Mouse (Mus musculus) C2C12 (cell line): ENCODE measurements around the gene Actr5. TPM values are rescaled to one million over a fixed set of nuclear protein-coding genes. Genes with fewer than 3 reads are reported as not detected.

ENCODE experiments used
- H3K27me3 ChIP-seq: one replicate; pipeline ENCODE4 v1.6.1; 2011; ENCODE audit not compliant: control insufficient read depth, insufficient read depth, insufficient read length
- H3K36me3 ChIP-seq: one replicate; pipeline ENCODE4 v1.6.1; 2011; ENCODE audit not compliant: control insufficient read depth, insufficient read depth
- H3K4me3 ChIP-seq: one replicate; pipeline ENCODE4 v1.5.1; 2011; ENCODE audit warnings: mild to moderate bottlenecking, control low read depth; ENCODE audit not compliant: poor library complexity, insufficient read depth, severe bottlenecking
- H3K79me2 ChIP-seq: one replicate; pipeline ENCODE4 v1.6.1; 2011; ENCODE audit not compliant: control insufficient read depth, insufficient read depth
- H3K79me3 ChIP-seq: one replicate; pipeline ENCODE4 v1.6.1; 2011; ENCODE audit warnings: low read depth, control low read depth
- H3ac ChIP-seq: one replicate; pipeline ENCODE3; 2011; ENCODE audit warnings: low read depth; ENCODE audit not compliant: control insufficient read depth, insufficient read length
- CEBPB ChIP-seq: IDR thresholded peaks from one replicate; pipeline ENCODE4 v1.6.1; 2011; ENCODE audit warnings: low read depth, mild to moderate bottlenecking, control low read depth, moderate library complexity
- CTCF ChIP-seq: IDR thresholded peaks from one replicate; pipeline ENCODE4 v1.5.1; 2011; ENCODE audit not compliant: control insufficient read depth, insufficient read depth, insufficient read length
- FOSL1 ChIP-seq: IDR thresholded peaks from one replicate; pipeline ENCODE4 v1.8.0; 2011; ENCODE audit warnings: mild to moderate bottlenecking, low read length; ENCODE audit not compliant: poor library complexity, insufficient read depth, severe bottlenecking
- MAX ChIP-seq: IDR thresholded peaks from one replicate; pipeline ENCODE4 v1.6.1; 2011; ENCODE audit warnings: mild to moderate bottlenecking, control low read depth
- MYOD1 ChIP-seq: IDR thresholded peaks from one replicate; pipeline ENCODE4 v1.6.1; 2011; ENCODE audit warnings: low read depth; ENCODE audit not compliant: control insufficient read depth, insufficient read length
- MYOG ChIP-seq: IDR thresholded peaks from one replicate; pipeline ENCODE4 v1.6.1; 2011; ENCODE audit not compliant: control insufficient read depth, insufficient read length; ENCODE audit errors: extremely low read depth
- USF1 ChIP-seq: IDR thresholded peaks from one replicate; pipeline ENCODE4 v1.6.1; 2011; ENCODE audit warnings: low read depth, mild to moderate bottlenecking, control low read depth, moderate library complexity
- polyA plus RNA-seq: library from polyadenylated mRNA; unstranded; fragments of >200 nt; fragmentation: generic; extraction: Trizol; gene quantifications from one replicate; pipeline ENCODE4 v1.2.1, GENCODE M21; 2012; ENCODE audit warnings: missing spikeins

The Actr5 gene
- polyA plus RNA-seq, 1 experiment, result 8.7 TPM

DNA sequence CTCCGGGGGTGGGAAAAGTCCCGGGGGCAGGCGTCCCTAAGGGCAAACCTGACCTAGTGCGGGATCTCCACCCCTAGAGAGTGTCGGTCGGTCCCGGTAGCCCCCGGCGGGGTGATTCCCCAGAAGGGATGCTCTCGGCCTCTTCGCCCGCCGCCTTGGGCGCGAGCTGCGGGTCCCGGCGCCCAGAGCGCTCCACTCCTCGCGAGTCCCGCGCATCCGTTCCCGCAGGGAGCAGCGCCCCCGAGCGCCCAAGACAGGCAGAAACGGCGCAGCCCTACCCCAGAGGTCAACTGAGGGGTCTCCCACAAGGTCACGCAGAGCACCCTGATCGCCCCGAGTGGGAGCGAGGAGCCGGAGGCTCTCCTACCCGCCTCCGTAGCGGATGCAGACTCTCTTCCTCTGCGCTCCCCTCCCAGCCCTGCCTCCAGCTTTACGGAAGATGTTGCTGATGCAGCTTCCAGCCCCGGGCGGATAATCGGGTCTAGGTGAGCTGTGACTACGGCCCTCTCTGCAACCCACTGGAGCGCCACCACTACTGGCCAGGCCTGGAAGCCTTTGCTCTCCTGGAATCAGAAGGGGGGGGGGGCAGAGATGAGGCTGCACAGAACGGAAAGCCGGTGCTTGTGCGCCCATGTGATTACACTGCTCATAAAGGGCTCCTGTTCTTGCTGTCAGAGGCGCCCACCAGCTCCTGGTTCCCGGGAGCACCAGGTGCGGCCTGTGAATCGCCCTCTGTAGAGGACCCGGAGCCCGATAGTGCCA lies 43.2 kb downstream of the Actr5 start:
- TF ChIP-seq CEBPB, result no peak
- TF ChIP-seq FOSL1, result no peak
- no peak for TF ChIP-seq MYOG
- no peak for TF ChIP-seq USF1
- no peak for TF ChIP-seq MYOD1
- TF ChIP-seq CTCF, result no peak
- TF ChIP-seq MAX, result no peak
- H3K4me3 ChIP-seq, result no peak overlapping the region

DNA sequence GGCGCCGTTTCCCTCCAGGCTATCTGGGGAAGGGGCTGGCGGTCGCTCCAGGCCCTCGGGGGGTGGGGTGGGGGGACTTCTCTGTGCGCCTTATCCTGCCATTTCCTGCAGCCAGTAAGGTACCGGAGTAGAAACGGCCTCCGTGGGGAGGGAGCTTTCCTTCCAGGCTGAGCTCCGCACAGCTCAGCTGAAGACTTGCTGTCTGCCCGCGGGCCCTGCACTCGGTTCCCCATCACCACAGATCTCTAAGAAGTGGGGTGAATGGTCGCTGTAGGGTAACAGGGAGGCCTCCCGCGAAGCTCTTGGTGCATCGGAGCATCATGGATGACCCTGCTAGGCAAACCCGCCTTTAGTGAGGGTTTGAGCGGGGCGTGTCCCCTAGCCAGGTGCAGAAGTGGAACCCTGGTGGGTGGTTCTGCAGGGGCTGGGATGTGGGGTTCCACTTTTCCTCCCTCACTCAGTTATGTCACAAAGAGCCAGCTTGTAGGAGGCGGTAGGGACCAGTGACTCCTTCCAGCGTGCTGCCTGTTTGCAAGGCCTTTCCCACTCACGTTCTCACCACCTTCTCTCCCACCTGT lies 43.8 kb downstream of the Actr5 start:
- H3K79me3 ChIP-seq, result no peaks in the 10 kb centered on the region
- TF ChIP-seq USF1 (no peak), MYOD1 (no peak), MYOG (no peak), CTCF (no peak), CEBPB (no peak), FOSL1 (no peak), MAX (no peak)
- no peaks in the 10 kb centered on the region for H3K36me3 ChIP-seq
- peaks cover 54% of the 10 kb centered on the region for H3K27me3 ChIP-seq
- H3K4me3 ChIP-seq, result no peak overlapping the region
- H3ac ChIP-seq, result no peak overlapping the region
- no peaks in the 10 kb centered on the region for H3K79me2 ChIP-seq

More for the DNA sequence above, 43.2 kb downstream of the Actr5 start:
- Histone ChIP-seq H3K79me3 (no peaks in the 10 kb centered on the region), H3K27me3 (peaks cover 53% of the 10 kb centered on the region), H3K36me3 (no peaks in the 10 kb centered on the region), H3K79me2 (no peaks in the 10 kb centered on the region), H3ac (no peak overlapping the region)

DNA sequence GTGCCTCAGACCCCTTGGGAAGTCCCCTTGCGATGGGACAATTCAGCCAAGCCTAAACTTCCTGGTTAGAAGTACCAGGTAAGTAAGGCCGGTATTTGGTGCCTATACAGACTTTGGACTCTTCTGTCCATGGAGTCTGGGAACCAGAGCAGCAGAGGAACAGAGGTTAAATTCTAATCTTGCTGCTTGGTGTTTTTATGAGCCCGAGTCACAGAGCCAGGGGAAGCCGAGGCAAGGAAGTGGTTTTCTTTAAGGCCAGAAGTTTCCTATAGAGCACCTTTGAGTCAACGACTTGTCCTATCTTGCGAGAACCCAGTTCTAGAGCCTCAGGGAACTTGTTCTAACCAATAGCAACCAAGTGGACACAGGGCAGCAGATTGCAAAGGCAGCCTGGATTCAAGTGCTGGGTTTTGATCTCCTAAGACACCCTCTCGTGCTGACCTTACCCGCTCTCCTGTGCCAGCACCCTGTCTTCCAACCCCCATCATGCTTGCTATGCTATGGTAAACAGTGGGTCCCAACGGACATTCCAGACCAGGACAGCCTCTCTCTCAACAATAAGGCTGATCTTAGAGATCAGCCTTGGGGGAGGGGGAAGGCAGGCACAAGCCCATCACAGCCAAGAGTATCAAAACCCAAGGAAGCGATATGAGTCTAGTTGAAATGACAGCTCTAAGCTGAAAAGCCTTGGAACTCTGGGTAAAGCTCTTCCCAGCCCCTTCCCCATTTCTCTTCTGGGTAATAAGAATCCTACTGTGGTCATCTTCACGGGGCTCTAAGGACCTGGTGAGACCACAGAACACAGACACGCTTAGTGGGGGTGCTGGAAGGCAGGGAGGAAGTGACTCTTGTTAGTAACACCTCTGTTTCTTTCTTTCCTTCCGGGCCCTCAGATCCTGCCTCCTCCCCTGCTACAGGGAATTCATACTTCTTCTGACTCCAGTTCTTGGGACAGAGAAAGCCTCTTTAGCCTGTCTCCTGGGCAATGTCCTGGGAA lies 44.8 kb downstream of the Actr5 start:
- no peaks in the 10 kb centered on the region for H3K79me2 ChIP-seq
- H3K79me3 ChIP-seq, result no peaks in the 10 kb centered on the region
- peaks cover 61% of the 10 kb centered on the region for H3K27me3 ChIP-seq
- no peak overlapping the region for H3K4me3 ChIP-seq
- H3K36me3 ChIP-seq, result no peaks in the 10 kb centered on the region
- H3ac ChIP-seq, result no peak overlapping the region
- TF ChIP-seq MYOD1 (no peak), USF1 (no peak), CEBPB (no peak), MYOG (no peak), MAX (no peak), FOSL1 (no peak), CTCF (no peak)

DNA sequence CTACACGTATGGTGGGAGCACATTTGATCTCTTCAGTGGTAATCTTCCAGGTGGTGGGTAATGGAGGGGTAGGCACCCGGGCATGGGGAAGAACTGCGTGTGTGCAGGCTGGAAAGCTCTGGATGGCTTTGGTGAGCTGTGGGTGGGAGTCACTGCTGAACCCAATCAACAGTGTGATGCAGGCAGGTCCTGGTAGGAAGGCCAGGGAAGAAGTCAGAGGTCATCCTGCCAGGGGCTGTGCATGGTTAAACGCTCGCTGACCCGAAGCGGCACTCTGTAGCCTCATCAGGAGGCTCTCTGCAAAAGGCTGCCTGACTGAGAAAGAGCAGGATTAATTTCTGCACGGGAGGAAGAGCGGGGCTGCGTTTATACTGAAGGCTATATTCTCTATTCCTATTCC lies 45.9 kb downstream of the Actr5 start:
- no peak overlapping the region for H3ac ChIP-seq
- no peaks in the 10 kb centered on the region for H3K36me3 ChIP-seq
- H3K79me2 ChIP-seq, result no peaks in the 10 kb centered on the region
- H3K27me3 ChIP-seq, result peaks cover 62% of the 10 kb centered on the region
- no peak overlapping the region for H3K4me3 ChIP-seq
- H3K79me3 ChIP-seq, result no peaks in the 10 kb centered on the region
- TF ChIP-seq MYOG (no peak), FOSL1 (no peak), USF1 (no peak), MYOD1 (no peak), CEBPB (no peak), CTCF (no peak), MAX (no peak)

DNA sequence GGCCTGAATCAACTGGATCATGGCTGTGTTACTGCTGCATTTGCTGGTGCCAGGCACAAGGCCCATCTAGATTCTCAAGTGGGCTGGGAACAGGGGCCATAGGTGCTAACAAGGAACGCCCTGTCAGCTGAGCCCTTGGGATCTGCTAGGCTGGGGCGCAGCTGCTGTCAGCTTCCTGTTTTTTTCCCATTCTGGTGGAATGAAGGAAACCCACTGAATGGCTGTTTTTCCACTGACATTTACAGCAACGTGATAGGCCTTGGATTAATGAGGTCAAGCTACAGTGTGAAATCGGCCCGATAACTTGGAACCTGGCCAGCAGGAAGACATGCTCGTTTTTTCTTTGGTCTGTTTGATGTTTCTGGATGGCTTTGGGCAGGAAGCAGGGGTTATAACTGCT lies 48.1 kb downstream of the Actr5 start:
- H3K36me3 ChIP-seq, result no peaks in the 10 kb centered on the region
- H3ac ChIP-seq, result no peak overlapping the region
- H3K4me3 ChIP-seq, result no peak overlapping the region
- TF ChIP-seq MAX (no peak), MYOG (no peak), CEBPB (no peak), FOSL1 (no peak), USF1 (no peak), MYOD1 (no peak), CTCF (no peak)
- no peaks in the 10 kb centered on the region for H3K79me2 ChIP-seq
- no peaks in the 10 kb centered on the region for H3K79me3 ChIP-seq
- H3K27me3 ChIP-seq, result peaks cover 54% of the 10 kb centered on the region
